Mouse (Mus musculus): ENCODE data around the gene Slc16a7.

GRCm38 (mm10) chr10:125390011-125390410 is 746 bp upstream of the Slc16a7 start:
- no peak for TF ChIP-seq CTCF (IDR thresholded peaks at IDR 0.05; ENCODE audit: control insufficient read depth, insufficient read depth, low read length)
- no peak for TF ChIP-seq POLR2A (IDR thresholded peaks at IDR 0.05; ENCODE audit: borderline replicate concordance, control insufficient read depth, low read depth, low read length)
